Mouse (Mus musculus) hindbrain, embryonic 16.5 days (tissue): ENCODE measurements around the gene Epas1. TPM values are rescaled to one million over a fixed set of nuclear protein-coding genes. Genes with fewer than 3 reads are reported as not detected.
A peak's percentile ranks its signal among the peaks of the same experiment; 100 is the strongest.

Experiments
- ATAC-seq: fragments of 200-750 bp; cut with Nextera tagmentation; 2 replicates; pipeline ENCODE4 v1.8.0; 2017; ENCODE audit warnings: moderate TSS enrichment, moderate library complexity
- H3K27ac ChIP-seq: fragments of 300-500 bp; sonication (generic); 2 replicates; pipeline ENCODE4 v1.5.1; 2014; ENCODE audit warnings: low read depth, mild to moderate bottlenecking, control low read depth, low read length, moderate library complexity
- H3K27me3 ChIP-seq: fragments of 300-500 bp; sonication (generic); replicated peaks from 2 replicates; pipeline ENCODE4 v1.6.1; 2014; ENCODE audit warnings: low read length; ENCODE audit not compliant: control insufficient read depth, insufficient read depth
- H3K36me3 ChIP-seq: fragments of 300-500 bp; sonication (generic); 2 replicates; pipeline ENCODE4 v1.6.1; 2014; ENCODE audit warnings: mild to moderate bottlenecking, low read length, moderate library complexity, mixed read lengths; ENCODE audit not compliant: control insufficient read depth, insufficient read depth
- H3K4me1 ChIP-seq: fragments of 300-500 bp; sonication (generic); 2 replicates; pipeline ENCODE4 v1.6.1; 2014; ENCODE audit warnings: low read depth, low read length; ENCODE audit not compliant: control insufficient read depth, insufficient read depth
- H3K4me2 ChIP-seq: fragments of 300-500 bp; sonication (generic); 2 replicates; pipeline ENCODE4 v1.6.1; 2014; ENCODE audit warnings: mild to moderate bottlenecking, low read length, control low read depth, moderate library complexity
- H3K4me3 ChIP-seq: fragments of 300-500 bp; sonication (generic); 2 replicates; pipeline ENCODE4 v1.5.1; 2014; ENCODE audit warnings: mild to moderate bottlenecking, low read length, control low read depth, moderate library complexity
- H3K9ac ChIP-seq: fragments of 300-500 bp; sonication (generic); 2 replicates; pipeline ENCODE4 v1.6.1; 2014; ENCODE audit warnings: low read depth, mild to moderate bottlenecking, control low read depth, low read length, moderate library complexity
- H3K9me3 ChIP-seq: fragments of 300-500 bp; sonication (generic); 2 replicates; pipeline ENCODE4 v1.6.1; 2014; ENCODE audit warnings: mild to moderate bottlenecking, low read length, moderate library complexity; ENCODE audit not compliant: control insufficient read depth
- WGBS: fragments of 180-500 bp; shearing (Covaris S2); extraction: QIAGEN DNeasy Blood & Tissue Kit; methylation state at CpG from one replicate; pipeline ENCODE4 v1.1.7; 2014; 5-methylcytosine and 5-hydroxymethylcytosine counted together
- polyA plus RNA-seq: library from polyadenylated mRNA; unstranded; fragments of >200 nt; fragmentation: Nextera tagmentation; extraction: Ambion mirVana; gene quantifications from 2 replicates; pipeline ENCODE4 v1.2.1, GENCODE M21; 2015

Gene Epas1
- polyA plus RNA-seq: 5.7 and 8.4 TPM in 2 replicates

DNA sequence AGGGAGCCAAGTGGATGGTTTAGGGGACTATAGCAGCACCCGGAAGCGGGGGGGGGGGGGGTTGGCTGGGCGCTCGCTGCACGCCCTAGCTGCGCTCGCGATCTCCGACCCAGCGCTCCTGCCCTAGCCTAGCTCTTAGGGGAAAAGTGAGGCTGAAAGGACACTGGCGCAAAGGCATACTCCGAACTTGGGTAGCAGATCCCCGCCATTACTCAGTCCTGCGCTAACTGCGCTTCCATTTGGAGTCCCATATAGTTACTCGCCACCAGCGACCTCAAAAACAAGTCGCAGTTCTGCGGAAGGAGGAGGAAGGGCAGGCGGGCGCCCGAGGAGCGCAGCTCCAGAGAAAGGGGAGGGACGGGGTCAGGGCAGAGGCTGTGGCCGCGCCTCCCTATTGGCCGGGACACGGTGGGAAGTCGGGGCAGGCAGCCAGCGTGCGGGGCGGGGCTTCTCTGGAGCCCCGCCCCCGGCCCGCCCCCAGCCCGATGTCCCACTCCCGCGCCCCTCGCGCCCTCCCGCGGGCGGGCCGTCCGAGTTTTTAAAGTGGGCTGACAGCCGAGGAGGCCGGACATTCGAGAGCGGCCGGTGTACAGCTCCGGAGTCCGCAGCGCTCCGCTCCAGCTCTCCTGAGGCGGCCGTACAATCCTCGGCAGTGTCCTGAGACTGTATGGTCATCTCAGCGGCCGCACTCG is at the start of gene Epas1:
Gene Epas1, plus strand, starts transcription at position 571 of the 692 bp plus-strand sequence.
- under 1% methylated on average over 55 of the region's 60 CpGs for WGBS

DNA sequence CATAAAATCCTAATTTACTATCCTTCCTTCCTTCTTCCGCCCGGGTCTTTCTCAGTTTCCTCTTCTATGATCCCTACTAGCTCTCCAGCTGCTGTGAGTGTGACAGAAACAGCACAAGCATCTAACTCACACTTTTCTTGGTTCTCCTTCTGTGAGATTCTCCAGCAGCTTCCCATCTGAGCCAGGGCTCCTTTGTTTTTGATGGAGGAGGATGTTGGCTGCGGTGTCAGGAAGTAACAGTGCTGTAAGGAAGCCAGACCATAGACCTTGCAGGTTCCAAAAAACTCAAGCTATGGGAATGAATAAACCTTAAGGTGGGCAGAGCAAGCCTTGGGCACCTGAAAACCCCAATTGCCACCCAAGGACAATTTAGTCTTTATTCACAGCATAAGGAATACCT is 48.3 kb upstream of the Epas1 start:
- H3K27me3 ChIP-seq: no peaks in the 10 kb centered on the region
- H3K9me3 ChIP-seq: no peaks in the 10 kb centered on the region
- H3K36me3 ChIP-seq: no peaks in the 10 kb centered on the region
- no peak for ATAC-seq
- H3K4me1 ChIP-seq: no peaks in the 10 kb centered on the region
- H3K4me3 ChIP-seq: no peak overlapping the region
- H3K9ac ChIP-seq: no peak overlapping the region
- H3K27ac ChIP-seq: no peak overlapping the region
- H3K4me2 ChIP-seq: no peak overlapping the region
- WGBS: 91% methylated on average over 3 of the region's 3 CpGs

More for the DNA sequence above, at the start of gene Epas1:
- Histone ChIP-seq H3K36me3 (no peaks in the 10 kb centered on the region), H3K4me3 (peak within 1 kb of the TSS; percentile 53), H3K9ac (peak within 1 kb of the TSS; percentile 54), H3K4me2 (peak within 1 kb of the TSS; percentile 97), H3K27me3 (peaks cover 39% of the 10 kb centered on the region), H3K4me1 (peaks cover 23% of the 10 kb centered on the region), H3K27ac (peak within 1 kb of the TSS; percentile 44; the same call in 1 of the 2 replicates), H3K9me3 (no peaks in the 10 kb centered on the region)
- peak; percentile 94 for ATAC-seq

DNA sequence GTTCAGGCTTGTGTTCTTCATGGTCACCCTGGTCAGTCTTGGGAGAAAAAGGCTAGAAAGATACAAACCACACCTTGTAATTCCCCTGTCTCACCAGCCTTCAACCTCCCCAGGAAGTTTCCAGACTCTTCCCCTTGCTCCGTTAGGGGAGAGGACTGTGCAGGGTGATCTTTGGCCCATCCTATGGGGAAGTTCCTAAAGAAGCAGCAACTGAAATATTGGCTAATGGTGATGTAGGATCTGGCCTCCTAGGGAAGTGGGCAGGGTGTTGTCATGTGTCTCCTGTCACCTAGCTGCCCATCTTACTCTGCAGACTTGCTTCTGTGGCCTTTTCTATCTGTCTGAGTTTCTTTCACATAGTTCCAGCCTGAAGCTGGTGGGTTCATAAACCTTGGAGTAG is 47.0 kb upstream of the Epas1 start:
- H3K4me3 ChIP-seq: no peak overlapping the region
- no peak overlapping the region for H3K9ac ChIP-seq
- no peaks in the 10 kb centered on the region for H3K27me3 ChIP-seq
- no peak overlapping the region for H3K4me2 ChIP-seq
- no peaks in the 10 kb centered on the region for H3K36me3 ChIP-seq
- no peaks in the 10 kb centered on the region for H3K4me1 ChIP-seq
- H3K27ac ChIP-seq: no peak overlapping the region
- 79% methylated on average over 1 of the region's 1 CpGs for WGBS
- H3K9me3 ChIP-seq: no peaks in the 10 kb centered on the region
- ATAC-seq: no peak

DNA sequence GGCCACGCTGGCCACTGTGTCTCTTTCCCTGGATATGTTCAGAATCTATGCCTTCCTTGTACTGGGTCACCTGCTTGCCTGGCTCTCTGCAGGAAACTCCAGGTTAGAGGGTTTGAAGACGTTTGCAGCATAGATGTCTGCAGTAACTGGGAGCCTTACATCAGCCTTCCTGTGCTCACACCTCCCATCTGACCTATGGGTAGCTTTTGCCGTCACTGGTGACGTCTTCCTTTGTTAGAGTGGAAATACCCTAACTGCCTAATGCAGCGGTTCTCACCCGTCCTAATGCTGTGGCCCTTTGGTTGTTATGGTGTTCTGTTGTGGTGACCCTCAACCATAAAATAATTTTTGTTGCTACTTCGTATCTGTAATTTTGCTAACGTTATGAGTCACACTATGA is 43.7 kb upstream of the Epas1 start:
- H3K27ac ChIP-seq: no peak overlapping the region
- H3K9ac ChIP-seq: no peak overlapping the region
- H3K9me3 ChIP-seq: no peaks in the 10 kb centered on the region
- ATAC-seq: no peak
- no peaks in the 10 kb centered on the region for H3K27me3 ChIP-seq
- 82% methylated on average over 8 of the region's 8 CpGs for WGBS
- no peaks in the 10 kb centered on the region for H3K4me1 ChIP-seq
- no peaks in the 10 kb centered on the region for H3K36me3 ChIP-seq
- no peak overlapping the region for H3K4me2 ChIP-seq
- no peak overlapping the region for H3K4me3 ChIP-seq

DNA sequence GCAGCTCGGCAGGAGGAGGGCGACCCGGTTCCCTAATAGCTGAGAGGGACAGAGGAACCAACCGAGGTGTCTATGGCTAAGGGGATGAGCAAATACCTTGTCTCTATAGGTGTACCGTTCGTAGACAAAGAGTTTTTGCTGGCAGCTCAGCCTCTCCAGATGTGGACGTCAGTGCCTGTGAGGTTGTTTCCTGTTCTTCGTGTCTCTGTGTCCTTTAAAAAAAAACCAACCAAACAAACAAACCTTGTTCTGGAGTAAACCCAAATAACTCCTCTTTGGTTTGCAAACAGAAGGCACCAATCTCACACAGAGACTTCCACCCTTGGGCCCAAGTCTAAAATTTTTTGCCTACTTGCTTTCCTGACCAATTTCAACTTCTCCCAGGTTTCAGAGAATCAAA is 43.1 kb upstream of the Epas1 start:
- no peaks in the 10 kb centered on the region for H3K27me3 ChIP-seq
- no peak overlapping the region for H3K4me2 ChIP-seq
- ATAC-seq: no peak
- no peaks in the 10 kb centered on the region for H3K9me3 ChIP-seq
- whole genome bisulfite sequencing: 83% methylated on average over 8 of the region's 8 CpGs
- H3K9ac ChIP-seq: no peak overlapping the region
- H3K4me3 ChIP-seq: no peak overlapping the region
- H3K36me3 ChIP-seq: no peaks in the 10 kb centered on the region
- H3K27ac ChIP-seq: no peak overlapping the region
- no peaks in the 10 kb centered on the region for H3K4me1 ChIP-seq

DNA sequence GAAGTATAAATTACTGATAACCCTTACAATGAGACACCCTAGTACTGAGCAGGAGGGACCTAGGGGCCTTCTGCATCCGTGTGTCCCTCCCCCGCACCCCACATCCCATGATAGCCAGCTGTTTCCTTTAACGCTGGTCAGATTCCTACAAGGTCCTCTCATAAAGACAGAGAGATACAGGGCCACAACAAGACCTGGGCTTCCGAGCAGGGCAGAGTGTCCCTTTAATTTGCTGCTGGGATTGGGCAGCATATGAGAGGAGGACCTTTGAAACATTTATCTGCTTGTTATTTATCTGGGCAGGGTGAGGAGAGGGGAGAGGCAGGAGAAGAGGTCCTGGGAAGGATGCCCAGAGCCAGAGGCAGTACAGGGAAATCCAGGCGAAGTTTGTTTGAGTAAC is 41.6 kb upstream of the Epas1 start:
- Histone ChIP-seq H3K36me3 (no peaks in the 10 kb centered on the region), H3K27me3 (no peaks in the 10 kb centered on the region), H3K9me3 (no peaks in the 10 kb centered on the region), H3K4me3 (no peak overlapping the region), H3K27ac (no peak overlapping the region), H3K9ac (no peak overlapping the region), H3K4me1 (no peaks in the 10 kb centered on the region), H3K4me2 (no peak overlapping the region)
- whole genome bisulfite sequencing: 87% methylated on average over 5 of the region's 5 CpGs
- no peak for ATAC-seq

DNA sequence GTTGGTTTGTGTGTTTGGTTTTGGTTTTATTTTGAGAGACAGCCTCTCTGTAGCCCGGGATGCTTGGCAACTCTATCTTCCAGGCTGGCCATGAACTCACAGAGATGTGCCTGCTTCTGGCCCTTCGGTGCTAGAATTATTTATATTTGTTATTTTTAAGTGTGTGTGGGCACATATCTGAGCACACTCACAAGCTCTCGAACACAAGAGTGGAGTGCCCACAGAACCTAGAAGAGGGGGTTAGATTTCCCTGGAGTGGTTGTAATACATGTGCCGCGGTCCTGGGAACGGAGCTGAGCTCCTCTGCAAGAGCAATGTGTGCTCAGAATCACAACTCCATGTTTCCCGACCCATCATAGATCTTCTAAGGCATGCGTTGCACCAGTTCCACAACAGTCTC is 40.9 kb upstream of the Epas1 start:
- no peaks in the 10 kb centered on the region for H3K36me3 ChIP-seq
- H3K9me3 ChIP-seq: no peaks in the 10 kb centered on the region
- no peaks in the 10 kb centered on the region for H3K27me3 ChIP-seq
- H3K4me2 ChIP-seq: no peak overlapping the region
- ATAC-seq: no peak
- no peaks in the 10 kb centered on the region for H3K4me1 ChIP-seq
- H3K27ac ChIP-seq: no peak overlapping the region
- WGBS: 84% methylated on average over 8 of the region's 8 CpGs
- no peak overlapping the region for H3K9ac ChIP-seq
- H3K4me3 ChIP-seq: no peak overlapping the region

DNA sequence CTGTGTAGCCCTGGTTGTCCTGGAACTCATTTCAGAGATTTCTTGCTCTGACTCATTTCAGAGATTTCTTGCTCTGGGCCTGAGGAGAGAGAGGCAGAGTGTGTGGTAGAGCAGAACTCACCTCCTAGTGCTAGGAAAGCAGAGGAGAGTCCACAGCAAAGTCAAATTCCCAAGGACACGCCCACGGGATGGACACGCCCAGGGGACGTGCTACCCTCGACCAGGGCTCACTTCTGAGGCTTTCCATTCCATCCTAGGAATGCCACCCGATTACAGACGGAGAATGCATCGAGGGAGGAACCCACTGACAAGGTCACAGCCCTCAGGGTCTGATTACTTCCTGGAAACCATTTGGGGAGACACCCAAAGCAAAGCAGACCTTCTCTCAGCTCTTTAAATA is 39.9 kb upstream of the Epas1 start:
- WGBS: 39% methylated on average over 8 of the region's 8 CpGs
- Histone ChIP-seq H3K36me3 (no peaks in the 10 kb centered on the region), H3K4me1 (no peaks in the 10 kb centered on the region), H3K9me3 (no peaks in the 10 kb centered on the region), H3K27me3 (no peaks in the 10 kb centered on the region), H3K4me2 (no peak overlapping the region), H3K4me3 (no peak overlapping the region), H3K9ac (no peak overlapping the region), H3K27ac (no peak overlapping the region)
- no peak for ATAC-seq

DNA sequence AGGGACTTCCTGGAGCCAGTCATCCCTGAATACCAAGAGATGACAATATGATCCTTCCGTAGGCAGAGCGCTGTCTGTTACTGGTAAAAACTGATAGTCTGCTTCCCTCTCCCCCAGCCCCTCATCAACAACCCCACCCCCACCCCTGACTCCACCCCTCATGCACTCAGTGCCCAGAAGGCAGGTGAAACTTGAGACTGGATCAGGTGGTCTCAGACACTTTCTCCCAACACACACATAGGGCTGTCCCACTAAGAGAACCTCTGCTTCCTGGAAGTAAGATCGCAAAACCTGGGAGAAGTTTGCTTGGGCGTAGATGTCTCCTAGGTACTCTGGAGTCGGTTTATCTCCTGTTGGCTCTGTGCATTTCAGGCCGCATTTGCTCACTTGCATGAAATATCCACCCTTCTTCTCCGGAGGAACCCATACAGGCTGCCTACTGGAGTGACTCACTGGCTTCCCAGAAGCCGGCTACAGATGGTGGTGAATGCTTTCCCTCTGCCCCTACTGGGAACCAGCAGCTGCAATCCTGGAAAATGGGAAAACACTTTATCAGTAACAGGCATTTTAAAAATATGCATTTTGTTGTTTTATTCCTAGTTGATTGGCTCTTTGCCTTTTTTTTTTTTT is 28.6 kb upstream of the Epas1 start:
- no peak for ATAC-seq
- Histone ChIP-seq H3K27me3 (no peaks in the 10 kb centered on the region), H3K4me2 (no peak overlapping the region), H3K4me1 (no peaks in the 10 kb centered on the region), H3K36me3 (no peaks in the 10 kb centered on the region), H3K9ac (no peak overlapping the region), H3K27ac (no peak overlapping the region), H3K4me3 (no peak overlapping the region), H3K9me3 (no peaks in the 10 kb centered on the region)
- 72% methylated on average over 8 of the region's 8 CpGs for WGBS
